Mouse (Mus musculus) embryonic facial prominence, embryonic 12.5 days (tissue): ENCODE results near the gene Rtca. TPM values are rescaled to one million over a fixed set of nuclear protein-coding genes. Genes with fewer than 3 reads are reported as not detected.

Experiments used
- ATAC-seq: fragments of 200-750 bp; cut with Nextera tagmentation; 2 replicates; pipeline ENCODE4 v1.8.0; 2017; ENCODE audit not compliant: insufficient number of reproducible peaks, insufficient read depth, low FRiP score, low TSS enrichment
- H3K27ac ChIP-seq: fragments of 300-500 bp; sonication (generic); 2 replicates; pipeline ENCODE4 v1.5.1; 2016; ENCODE audit warnings: mild to moderate bottlenecking
- H3K27me3 ChIP-seq: fragments of 300-500 bp; sonication (generic); 2 replicates; pipeline ENCODE4 v1.6.1; 2016; ENCODE audit warnings: mild to moderate bottlenecking, moderate library complexity
- H3K36me3 ChIP-seq: fragments of 300-500 bp; sonication (generic); 2 replicates; pipeline ENCODE4 v1.6.1; 2016; ENCODE audit warnings: mild to moderate bottlenecking
- H3K4me1 ChIP-seq: fragments of 300-500 bp; sonication (generic); 2 replicates; pipeline ENCODE4 v1.6.1; 2016
- H3K4me2 ChIP-seq: fragments of 300-500 bp; sonication (generic); replicated peaks from 2 replicates; pipeline ENCODE4 v1.6.1; 2016; ENCODE audit warnings: mild to moderate bottlenecking, moderate library complexity
- H3K4me3 ChIP-seq: fragments of 300-500 bp; sonication (generic); 2 replicates; pipeline ENCODE4 v1.5.1; 2016; ENCODE audit warnings: mild to moderate bottlenecking
- H3K9ac ChIP-seq: fragments of 300-500 bp; sonication (generic); 2 replicates; pipeline ENCODE4 v1.6.1; 2016; ENCODE audit warnings: mild to moderate bottlenecking, moderate library complexity
- H3K9me3 ChIP-seq: fragments of 300-500 bp; sonication (generic); 2 replicates; pipeline ENCODE4 v1.6.1; 2016; ENCODE audit warnings: mild to moderate bottlenecking, moderate library complexity
- WGBS: fragments of 180-500 bp; shearing (Covaris S2); methylation state at CpG from one replicate; pipeline ENCODE4 v1.1.7; 2016; 5-methylcytosine and 5-hydroxymethylcytosine counted together
- polyA plus RNA-seq: library from polyadenylated mRNA; unstranded; fragments of >200 nt; fragmentation: Nextera tagmentation; extraction: Ambion mirVana; gene quantifications from 2 replicates; pipeline ENCODE4 v1.2.1, GENCODE M21; 2016

The Rtca gene
- polyA plus RNA-seq, 1 experiment from 2014 or later: 91.1 TPM

GRCm38 (mm10) chr3:116512151-116512903 lies 4.3 kb upstream of the Rtca start:
- Histone ChIP-seq H3K27me3 (no peaks in the 10 kb centered on the region), H3K4me3 (peak overlapping the region; percentile 69), H3K4me1 (peaks cover 8% of the 10 kb centered on the region), H3K4me2 (peak overlapping the region; percentile 74), H3K9ac (peak overlapping the region; percentile 62; the same call in 1 of the 2 replicates), H3K9me3 (no peaks in the 10 kb centered on the region), H3K36me3 (no peaks in the 10 kb centered on the region), H3K27ac (no peak overlapping the region)
- peak; percentile 23 for ATAC-seq
- 42% methylated on average over 12 of the region's 12 CpGs for WGBS

GRCm38 (mm10) chr3:116495671-116496070 lies 12.3 kb downstream of the Rtca start:
- Histone ChIP-seq H3K4me1 (no peaks in the 10 kb centered on the region), H3K27me3 (no peaks in the 10 kb centered on the region), H3K9ac (no peak overlapping the region), H3K4me2 (no peak overlapping the region), H3K36me3 (peaks cover 88% of the 10 kb centered on the region), H3K9me3 (no peaks in the 10 kb centered on the region), H3K4me3 (no peak overlapping the region), H3K27ac (no peak overlapping the region)
- no peak for ATAC-seq
- 91% methylated on average over 1 of the region's 1 CpGs for WGBS

DNA sequence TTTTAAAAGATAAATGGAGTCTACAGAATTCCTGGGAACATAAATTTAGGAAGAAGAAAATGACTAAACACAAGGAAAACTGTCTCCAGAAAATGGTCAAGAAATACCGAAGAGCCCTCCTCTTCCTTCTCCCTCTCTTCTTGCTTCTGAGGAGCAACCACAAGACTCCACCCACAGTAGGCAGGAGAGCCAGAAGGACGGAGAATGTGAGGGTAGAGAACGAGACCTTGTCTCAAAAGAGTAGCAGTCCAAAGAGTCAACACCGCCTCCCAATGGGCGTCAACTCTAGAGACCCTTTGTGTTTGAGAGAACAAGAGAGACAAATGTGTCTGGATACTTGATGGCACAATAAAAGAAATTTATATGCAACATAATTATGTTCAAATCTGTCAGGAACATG lies 14.3 kb downstream of the Rtca start:
- Histone ChIP-seq H3K4me2 (no peak overlapping the region), H3K27me3 (no peaks in the 10 kb centered on the region), H3K36me3 (peaks cover 87% of the 10 kb centered on the region), H3K9me3 (no peaks in the 10 kb centered on the region), H3K4me1 (no peaks in the 10 kb centered on the region), H3K4me3 (no peak overlapping the region), H3K27ac (no peak overlapping the region), H3K9ac (no peak overlapping the region)
- no peak for ATAC-seq
- WGBS: 68% methylated on average over 5 of the region's 5 CpGs

DNA sequence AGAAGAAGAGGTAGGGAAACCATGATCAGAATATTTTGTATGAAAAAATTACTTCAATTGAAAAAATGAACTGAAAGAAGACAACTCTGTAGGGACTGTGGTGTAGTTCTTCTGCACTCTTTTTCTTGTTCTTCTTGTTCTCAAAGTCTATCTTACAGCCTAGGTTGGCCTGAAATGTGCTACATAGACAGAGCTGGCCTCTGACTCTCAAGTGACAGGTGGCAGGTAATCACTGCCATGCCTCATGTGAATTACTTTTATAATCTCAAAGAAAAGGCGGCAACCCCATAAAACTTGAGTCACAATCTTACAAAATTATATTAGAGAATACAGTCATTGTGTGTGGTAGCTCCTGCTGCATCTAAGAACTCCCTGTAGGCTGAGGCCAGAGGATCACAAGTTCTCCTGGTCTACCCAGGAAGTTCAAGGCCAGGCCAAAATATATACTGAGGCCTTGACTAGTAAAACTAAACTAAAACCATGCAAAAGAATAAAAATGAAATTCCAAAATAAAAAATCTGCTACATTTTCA lies 16.0 kb downstream of the Rtca start:
- H3K9ac ChIP-seq: no peak overlapping the region
- no peaks in the 10 kb centered on the region for H3K4me1 ChIP-seq
- H3K27me3 ChIP-seq: no peaks in the 10 kb centered on the region
- no peak overlapping the region for H3K4me3 ChIP-seq
- no peaks in the 10 kb centered on the region for H3K9me3 ChIP-seq
- 88% methylated on average over 1 of the region's 1 CpGs for WGBS
- no peak for ATAC-seq
- peaks cover 87% of the 10 kb centered on the region for H3K36me3 ChIP-seq
- H3K27ac ChIP-seq: no peak overlapping the region
- H3K4me2 ChIP-seq: no peak overlapping the region

GRCm38 (mm10) chr3:116490920-116491319 lies 17.1 kb downstream of the Rtca start:
- Histone ChIP-seq H3K9me3 (no peaks in the 10 kb centered on the region), H3K4me2 (no peak overlapping the region), H3K27me3 (no peaks in the 10 kb centered on the region), H3K27ac (no peak overlapping the region), H3K4me1 (no peaks in the 10 kb centered on the region), H3K4me3 (no peak overlapping the region), H3K36me3 (peaks cover 77% of the 10 kb centered on the region), H3K9ac (no peak overlapping the region)
- 92% methylated on average over 5 of the region's 5 CpGs for WGBS
- ATAC-seq: no peak

DNA sequence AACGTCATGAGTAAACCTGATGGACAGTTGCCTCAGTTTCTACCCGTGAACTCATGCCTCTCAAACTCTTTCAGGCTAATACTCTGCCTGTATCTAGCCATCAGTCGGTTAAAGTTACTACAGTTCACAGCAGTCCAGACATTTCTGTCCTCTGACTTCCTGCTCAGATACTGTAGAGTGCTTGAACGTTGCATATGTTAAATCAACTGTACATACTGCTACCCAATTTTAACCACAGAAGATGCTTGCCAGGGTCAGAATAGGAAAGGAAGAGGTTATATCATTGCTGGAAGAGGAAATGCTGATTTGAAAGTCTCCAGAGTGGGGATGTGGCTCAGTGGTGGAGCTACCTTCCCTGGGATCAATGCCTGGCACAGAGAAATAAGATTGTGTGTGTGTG lies 24.7 kb downstream of the Rtca start:
- H3K4me2 ChIP-seq: no peak overlapping the region
- no peak overlapping the region for H3K9ac ChIP-seq
- H3K27me3 ChIP-seq: no peaks in the 10 kb centered on the region
- H3K36me3 ChIP-seq: peaks cover 10% of the 10 kb centered on the region
- H3K27ac ChIP-seq: no peak overlapping the region
- H3K9me3 ChIP-seq: no peaks in the 10 kb centered on the region
- 87% methylated on average over 4 of the region's 4 CpGs for WGBS
- H3K4me1 ChIP-seq: no peaks in the 10 kb centered on the region
- no peak overlapping the region for H3K4me3 ChIP-seq
- ATAC-seq: no peak

DNA sequence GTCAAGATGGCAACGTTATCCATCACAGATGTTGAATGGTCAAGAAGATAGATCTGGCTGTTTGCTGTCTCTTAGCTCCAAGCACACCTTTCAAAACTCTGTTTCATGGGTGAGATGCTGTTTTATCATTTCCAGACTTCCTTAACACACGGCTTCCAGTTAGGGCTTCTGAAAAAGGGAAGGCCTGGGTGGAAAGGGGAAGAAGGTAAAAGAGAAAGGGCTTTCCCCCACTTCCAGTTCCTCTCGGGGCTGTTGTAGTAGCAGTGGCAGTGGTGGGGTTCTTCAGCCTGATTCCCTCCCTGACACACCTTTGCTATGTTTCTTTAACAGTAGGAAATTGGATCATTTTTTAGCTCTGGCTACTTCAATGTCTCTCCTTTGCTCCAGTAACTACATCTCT lies 25.3 kb downstream of the Rtca start:
- ATAC-seq: no peak
- Histone ChIP-seq H3K4me1 (no peaks in the 10 kb centered on the region), H3K4me3 (no peak overlapping the region), H3K9me3 (no peaks in the 10 kb centered on the region), H3K27me3 (no peaks in the 10 kb centered on the region), H3K36me3 (peaks cover 5% of the 10 kb centered on the region), H3K4me2 (no peak overlapping the region), H3K27ac (no peak overlapping the region), H3K9ac (no peak overlapping the region)
- WGBS: 75% methylated on average over 3 of the region's 3 CpGs

DNA sequence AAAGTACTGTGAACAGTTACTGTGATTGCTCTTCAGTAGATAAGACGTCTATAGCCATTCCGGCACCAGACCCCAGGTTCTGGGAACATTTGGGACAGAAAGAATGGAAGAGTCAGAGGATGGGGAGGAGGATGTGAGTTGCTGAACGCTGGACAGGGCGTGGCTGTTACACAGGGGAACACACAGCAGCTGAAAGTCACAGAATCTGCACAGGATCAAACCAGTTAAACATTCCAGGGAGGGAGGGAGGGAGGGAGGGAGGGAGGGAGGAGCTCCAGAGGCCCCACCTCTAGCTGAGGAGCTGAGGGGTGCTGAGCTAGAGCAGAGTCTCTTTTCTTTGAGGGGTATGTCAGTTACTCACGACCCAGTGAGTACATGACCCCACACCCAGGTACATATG lies 27.1 kb downstream of the Rtca start:
- no peak overlapping the region for H3K27ac ChIP-seq
- no peak overlapping the region for H3K9ac ChIP-seq
- 0 out of 2 replicates have a peak, but pooled peaks cover 3% of the 10 kb centered on the region for H3K4me1 ChIP-seq
- ATAC-seq: peak; percentile 61; the same call in 1 of the 2 replicates
- 59% methylated on average over 5 of the region's 5 CpGs for WGBS
- no peaks in the 10 kb centered on the region for H3K9me3 ChIP-seq
- no peak overlapping the region for H3K4me2 ChIP-seq
- no peaks in the 10 kb centered on the region for H3K36me3 ChIP-seq
- no peak overlapping the region for H3K4me3 ChIP-seq
- H3K27me3 ChIP-seq: no peaks in the 10 kb centered on the region

- WGBS: 43% methylated on average over 2 of the region's 2 CpGs
- no peak for ATAC-seq
Measured at GRCm38 (mm10) chr3:116480119-116480518, 27.9 kb downstream of the Rtca start.

GRCm38 (mm10) chr3:116477351-116477750 lies 30.7 kb downstream of the Rtca start:
- H3K9me3 ChIP-seq: no peaks in the 10 kb centered on the region
- no peak overlapping the region for H3K4me2 ChIP-seq
- H3K27me3 ChIP-seq: no peaks in the 10 kb centered on the region
- no peak overlapping the region for H3K4me3 ChIP-seq
- H3K27ac ChIP-seq: no peak overlapping the region
- 68% methylated on average over 7 of the region's 7 CpGs for WGBS
- no peaks in the 10 kb centered on the region for H3K36me3 ChIP-seq
- no peak for ATAC-seq
- 0 out of 2 replicates have a peak, but pooled peaks cover 3% of the 10 kb centered on the region for H3K4me1 ChIP-seq
- H3K9ac ChIP-seq: no peak overlapping the region

More at GRCm38 (mm10) chr3:116480119-116480518, 27.9 kb downstream of the Rtca start:
- Histone ChIP-seq H3K4me3 (no peak overlapping the region), H3K36me3 (no peaks in the 10 kb centered on the region), H3K4me2 (no peak overlapping the region), H3K27ac (no peak overlapping the region), H3K27me3 (no peaks in the 10 kb centered on the region), H3K9ac (no peak overlapping the region), H3K9me3 (no peaks in the 10 kb centered on the region), H3K4me1 (0 out of 2 replicates have a peak, but pooled peaks cover 3% of the 10 kb centered on the region)

DNA sequence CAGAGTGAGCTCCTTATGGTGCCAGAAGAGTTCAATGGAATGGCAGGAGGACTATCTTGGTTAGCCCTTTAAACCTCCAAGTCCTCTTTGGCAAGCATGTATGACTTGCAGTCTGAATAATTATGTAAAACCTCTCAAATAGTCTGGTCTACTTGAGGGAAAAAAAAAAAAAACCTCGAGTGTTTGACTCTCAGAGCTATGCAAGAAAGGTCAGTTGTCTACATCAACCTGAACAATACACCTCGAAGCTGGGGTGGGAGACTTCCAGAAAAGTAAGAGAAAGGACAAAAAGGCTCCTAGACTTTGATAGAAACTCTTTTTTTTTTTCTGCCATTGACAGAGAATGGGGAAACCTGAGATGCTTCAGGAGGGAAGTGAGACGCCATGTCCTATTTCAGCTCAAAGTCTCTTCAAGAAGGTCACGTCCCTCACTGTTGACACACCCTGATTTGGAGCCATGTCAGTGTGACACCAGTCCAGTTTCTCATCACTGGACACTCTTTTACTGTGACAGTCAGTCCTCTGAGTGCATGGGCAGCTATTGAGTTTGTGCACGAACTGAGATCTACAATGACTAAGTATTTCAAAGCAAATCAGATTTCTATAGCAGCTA lies 31.2 kb downstream of the Rtca start:
- Histone ChIP-seq H3K27me3 (no peaks in the 10 kb centered on the region), H3K9me3 (no peaks in the 10 kb centered on the region), H3K27ac (no peak overlapping the region), H3K36me3 (no peaks in the 10 kb centered on the region), H3K4me3 (no peak overlapping the region), H3K9ac (no peak overlapping the region), H3K4me1 (0 out of 2 replicates have a peak, but pooled peaks cover 3% of the 10 kb centered on the region), H3K4me2 (no peak overlapping the region)
- 57% methylated on average over 5 of the region's 5 CpGs for whole genome bisulfite sequencing
- no peak for ATAC-seq

DNA sequence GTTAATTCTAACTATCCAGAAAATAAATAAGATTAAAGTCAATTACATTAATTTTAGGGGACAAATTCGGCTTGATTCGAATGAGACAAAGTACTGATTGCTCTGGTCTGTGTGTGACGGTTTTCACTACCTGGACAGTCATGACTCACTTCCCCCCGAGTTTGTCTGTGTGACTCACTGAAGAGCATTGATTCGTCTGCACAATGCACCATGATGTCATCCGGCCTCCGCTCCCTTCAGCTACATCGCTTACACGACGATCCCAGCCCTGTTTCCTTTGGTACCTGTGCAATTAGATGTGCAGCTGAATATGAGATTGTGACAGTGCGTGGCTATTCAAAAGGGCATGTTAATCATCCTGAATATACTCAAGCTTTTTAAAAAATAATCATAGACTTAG lies 33.4 kb downstream of the Rtca start:
- no peak overlapping the region for H3K9ac ChIP-seq
- ATAC-seq: no peak
- 74% methylated on average over 11 of the region's 11 CpGs for WGBS
- no peaks in the 10 kb centered on the region for H3K27me3 ChIP-seq
- no peak overlapping the region for H3K4me2 ChIP-seq
- H3K4me3 ChIP-seq: no peak overlapping the region
- no peaks in the 10 kb centered on the region for H3K9me3 ChIP-seq
- 0 out of 2 replicates have a peak, but pooled peaks cover 3% of the 10 kb centered on the region for H3K4me1 ChIP-seq
- no peak overlapping the region for H3K27ac ChIP-seq
- H3K36me3 ChIP-seq: no peaks in the 10 kb centered on the region
